Mouse (Mus musculus): ENCODE measurements around the gene Smg7.

Smg7 gene

GRCm38 (mm10) chr1:152840343-152840742, 62.1 kb downstream of the Smg7 start:
- no peak for DNase-seq (ENCODE audit: low spot score in 2 of 2)

- no peak for DNase-seq (ENCODE audit: low spot score in 2 of 2)
Measured at GRCm38 (mm10) chr1:152838841-152839240, 63.6 kb downstream of the Smg7 start.

- DNase-seq (ENCODE audit: low spot score in 2 of 2), result no peak
Measured at GRCm38 (mm10) chr1:152838026-152838702, 64.3 kb downstream of the Smg7 start.

- no peak for DNase-seq (ENCODE audit: low spot score in 2 of 2)
Measured at GRCm38 (mm10) chr1:152835061-152835460, 67.4 kb downstream of the Smg7 start.

- DNase-seq (ENCODE audit: low spot score in 2 of 2), result peak in 1 of 2 experiments; percentile 7
Measured at GRCm38 (mm10) chr1:152832316-152832715, 70.1 kb downstream of the Smg7 start.

- DNase-seq (ENCODE audit: low spot score in 2 of 2), result no peak
Measured at GRCm38 (mm10) chr1:152831619-152832018, 70.8 kb downstream of the Smg7 start.

- no peak for DNase-seq (ENCODE audit: low spot score in 2 of 2)
Measured at GRCm38 (mm10) chr1:152831003-152831402, 71.4 kb downstream of the Smg7 start.

- no peak for DNase-seq (ENCODE audit: low spot score in 2 of 2)
Measured at GRCm38 (mm10) chr1:152830054-152830453, 72.4 kb downstream of the Smg7 start.

- DNase-seq (ENCODE audit: low spot score in 2 of 2), result no peak
Measured at GRCm38 (mm10) chr1:152828637-152829355, 73.7 kb downstream of the Smg7 start.

- no peak for DNase-seq (ENCODE audit: low spot score in 2 of 2)
Measured at GRCm38 (mm10) chr1:152828168-152828567, 74.3 kb downstream of the Smg7 start.

- DNase-seq (ENCODE audit: low spot score in 2 of 2), result no peak
Measured at GRCm38 (mm10) chr1:152826446-152826845, 76.0 kb downstream of the Smg7 start.

GRCm38 (mm10) chr1:152824206-152824605, 78.2 kb downstream of the Smg7 start:
- DNase-seq (ENCODE audit: low spot score in 2 of 2), result no peak

- no peak for DNase-seq (ENCODE audit: low spot score in 2 of 2)
Measured at GRCm38 (mm10) chr1:152821746-152822145, 80.7 kb downstream of the Smg7 start.

- DNase-seq (ENCODE audit: low spot score in 2 of 2), result no peak
Measured at GRCm38 (mm10) chr1:152820911-152821695, 81.3 kb downstream of the Smg7 start.

GRCm38 (mm10) chr1:152819558-152819957, 82.9 kb downstream of the Smg7 start:
- no peak for DNase-seq (ENCODE audit: low spot score in 2 of 2)

GRCm38 (mm10) chr1:152817794-152818193, 84.7 kb downstream of the Smg7 start:
- DNase-seq (ENCODE audit: low spot score in 2 of 2), result no peak

GRCm38 (mm10) chr1:152817027-152817769, 85.2 kb downstream of the Smg7 start:
- no peak for DNase-seq (ENCODE audit: low spot score in 2 of 2)

- no peak for DNase-seq (ENCODE audit: low spot score in 2 of 2)
Measured at GRCm38 (mm10) chr1:152815265-152815701, 87.2 kb downstream of the Smg7 start.

- DNase-seq (ENCODE audit: low spot score in 2 of 2), result no peak
Measured at GRCm38 (mm10) chr1:152810533-152811439, 91.7 kb downstream of the Smg7 start.

- no peak for DNase-seq (ENCODE audit: low spot score in 2 of 2)
Measured at GRCm38 (mm10) chr1:152809541-152810252, 92.7 kb downstream of the Smg7 start.
